Mouse (Mus musculus) left cerebral cortex, adult 9 months (tissue): ENCODE results near the gene Olfr1441.
A peak's percentile ranks its signal among the peaks of the same experiment; 100 is the strongest.

Experiments used
- DNase-seq, 2 experiments: peaks; one replicate each; pipeline ENCODE4 v3.0.0; 2022; ENCODE audit warnings: low spot score in 2 of 2

Gene Olfr1441

GRCm38 (mm10) chr19:12462851-12463721 is 45.9 kb downstream of the Olfr1441 start:
- DNase-seq = no peak

GRCm38 (mm10) chr19:12463722-12464035 is 46.4 kb downstream of the Olfr1441 start:
- DNase-seq = no peak

- DNase-seq = no peak
These were observed 46.9 kb downstream of the Olfr1441 start for GRCm38 (mm10) chr19:12464127-12464526.

GRCm38 (mm10) chr19:12464674-12465073 is 47.4 kb downstream of the Olfr1441 start:
- DNase-seq = no peak

GRCm38 (mm10) chr19:12465530-12466144 is 48.4 kb downstream of the Olfr1441 start:
- no peak for DNase-seq

GRCm38 (mm10) chr19:12466204-12466603 is 49.0 kb downstream of the Olfr1441 start:
- DNase-seq = peak in 1 of 2 experiments; percentile 80

GRCm38 (mm10) chr19:12467436-12467835 is 50.2 kb downstream of the Olfr1441 start:
- no peak for DNase-seq

GRCm38 (mm10) chr19:12471866-12472265 is 54.6 kb downstream of the Olfr1441 start:
- no peak for DNase-seq

GRCm38 (mm10) chr19:12472381-12472976 is 55.2 kb downstream of the Olfr1441 start:
- no peak for DNase-seq
